In genomic region chr17:43874417-43874816, GRCm38 (mm10) we compare ENCODE assay signal across 15 mouse cellular contexts.
"Had no signal": no experiment of that assay in that cellular context is flagged by ENCODE, and none has a peak within 500 bp of the region (broad histone marks: within the 10 kb centered on the region; RNA-seq: fewer than 3 reads in every experiment).

No protein-coding gene starts in this region.

- H3K4me1 ChIP-seq: neural tube, embryonic 12.5 days; stomach, embryonic 15.5 days had no signal

- H3K9ac ChIP-seq: neural tube, embryonic 12.5 days; stomach, embryonic 15.5 days had no signal

- DNase-seq: retina, postnatal 1 day; right cerebral cortex, adult 18-20 months; right cerebral cortex, postnatal 14 days; right cerebral cortex, postnatal 25 days; right cerebral cortex, postnatal 4 days; spleen, adult 18-20 months; thymus, adult 18-20 months; thymus, adult 2 months; thymus, postnatal 14 days; thymus, postnatal 25 days; thymus, postnatal 36 days; thymus, postnatal 4 days had no signal

- H3K36me3 ChIP-seq: neural tube, embryonic 12.5 days; stomach, embryonic 15.5 days had no signal

- H3K27ac ChIP-seq: neural tube, embryonic 12.5 days; stomach, embryonic 15.5 days; stomach, postnatal 0 days had no signal

- H3K4me2 ChIP-seq: neural tube, embryonic 12.5 days; stomach, embryonic 15.5 days had no signal

- H3K9me3 ChIP-seq: neural tube, embryonic 12.5 days; stomach, embryonic 15.5 days had no signal

- H3K4me3 ChIP-seq: neural tube, embryonic 12.5 days; stomach, embryonic 15.5 days had no signal

- H3K27me3 ChIP-seq: neural tube, embryonic 12.5 days; stomach, embryonic 15.5 days had no signal
